Mouse (Mus musculus) heart, postnatal 0 days (tissue): ENCODE results near the gene Rbm17. TPM values are rescaled to one million over a fixed set of nuclear protein-coding genes. Genes with fewer than 3 reads are reported as not detected.

Experiments used
- ATAC-seq: fragments of 200-750 bp; cut with Nextera tagmentation; 2 replicates; pipeline ENCODE4 v1.8.0; 2017; ENCODE audit warnings: low read depth, moderate number of reproducible peaks, moderate library complexity; ENCODE audit not compliant: insufficient read depth
- DNase-seq: peaks from one replicate; pipeline ENCODE4 v3.0.0-alpha.2; 2016; ENCODE audit warnings: low spot score
- H3K27ac ChIP-seq: fragments of 300-500 bp; sonication (generic); 2 replicates; pipeline ENCODE4 v1.5.1; 2014; ENCODE audit warnings: low read depth, mild to moderate bottlenecking
- H3K27me3 ChIP-seq: fragments of 300-500 bp; sonication (generic); 2 replicates; pipeline ENCODE4 v1.6.1; 2014; ENCODE audit warnings: low read length, mixed read lengths; ENCODE audit not compliant: control insufficient read depth, insufficient read depth
- H3K36me3 ChIP-seq: fragments of 300-500 bp; sonication (generic); replicated peaks from 2 replicates; pipeline ENCODE4 v1.6.1; 2014; ENCODE audit warnings: low read length, mixed read lengths; ENCODE audit not compliant: control insufficient read depth, insufficient read depth
- H3K4me1 ChIP-seq: fragments of 300-500 bp; sonication (generic); 2 replicates; pipeline ENCODE4 v1.6.1; 2014; ENCODE audit warnings: antibody characterized with exemption; ENCODE audit not compliant: control insufficient read depth, insufficient read depth
- H3K4me2 ChIP-seq: fragments of 300-500 bp; sonication (generic); 2 replicates; pipeline ENCODE4 v1.6.1; 2014; ENCODE audit warnings: low read depth, mild to moderate bottlenecking, low read length, moderate library complexity
- H3K4me3 ChIP-seq: fragments of 300-500 bp; sonication (generic); 2 replicates; pipeline ENCODE4 v1.5.1; 2014; ENCODE audit warnings: low read depth, low read length
- H3K9ac ChIP-seq: fragments of 300-500 bp; sonication (generic); replicated peaks from 2 replicates; pipeline ENCODE4 v1.6.1; 2014; ENCODE audit warnings: low read depth, low read length, mixed read lengths
- H3K9me3 ChIP-seq: fragments of 300-500 bp; sonication (generic); replicated peaks from 2 replicates; pipeline ENCODE4 v1.6.1; 2016; ENCODE audit warnings: low read length; ENCODE audit not compliant: control insufficient read depth
- CTCF ChIP-seq: IDR thresholded peaks from 2 replicates; pipeline ENCODE4 v1.5.1; 2016; ENCODE audit warnings: antibody characterized with exemption, control low read depth, low read depth
- EP300 ChIP-seq: IDR thresholded peaks from 2 replicates; pipeline ENCODE4 v1.6.1; 2016; ENCODE audit warnings: antibody characterized with exemption, low read depth
- WGBS: fragments of 180-500 bp; shearing (Covaris S2); extraction: QIAGEN DNeasy Blood & Tissue Kit; methylation state at CpG from one replicate; pipeline ENCODE4 v1.1.7; 2014; 5-methylcytosine and 5-hydroxymethylcytosine counted together
- polyA plus RNA-seq: library from polyadenylated mRNA; unstranded; fragments of >200 nt; fragmentation: Nextera tagmentation; extraction: Ambion mirVana; gene quantifications from 2 replicates; pipeline ENCODE4 v1.2.1, GENCODE M21; 2015
- total RNA-seq: library from RNA; depleted of rRNA; stranded (reverse); fragments of >200 nt; gene quantifications from 2 replicates; pipeline ENCODE4 v1.2.3, GENCODE M21; 2014; ENCODE audit warnings: low replicate concordance

The Rbm17 gene
- total and polyA plus RNA-seq, 2 experiments from 2014 or later: 42.7 to 61.0 TPM

GRCm38 (mm10) chr2:11557244-11557643 lies 46.7 kb downstream of the Rbm17 start:
- no peak for DNase-seq
- 61% methylated on average over 3 of the region's 3 CpGs for WGBS
- no peaks in the 10 kb centered on the region for H3K36me3 ChIP-seq
- no peak overlapping the region for H3K4me2 ChIP-seq
- TF ChIP-seq CTCF (no peak), EP300 (no peak)
- H3K4me3 ChIP-seq: no peak overlapping the region
- H3K9ac ChIP-seq: no peak overlapping the region
- no peaks in the 10 kb centered on the region for H3K9me3 ChIP-seq
- no peak for ATAC-seq
- peaks cover 10% of the 10 kb centered on the region; the same call in 1 of the 2 replicates for H3K4me1 ChIP-seq
- no peaks in the 10 kb centered on the region for H3K27me3 ChIP-seq
- H3K27ac ChIP-seq: no peak overlapping the region

DNA sequence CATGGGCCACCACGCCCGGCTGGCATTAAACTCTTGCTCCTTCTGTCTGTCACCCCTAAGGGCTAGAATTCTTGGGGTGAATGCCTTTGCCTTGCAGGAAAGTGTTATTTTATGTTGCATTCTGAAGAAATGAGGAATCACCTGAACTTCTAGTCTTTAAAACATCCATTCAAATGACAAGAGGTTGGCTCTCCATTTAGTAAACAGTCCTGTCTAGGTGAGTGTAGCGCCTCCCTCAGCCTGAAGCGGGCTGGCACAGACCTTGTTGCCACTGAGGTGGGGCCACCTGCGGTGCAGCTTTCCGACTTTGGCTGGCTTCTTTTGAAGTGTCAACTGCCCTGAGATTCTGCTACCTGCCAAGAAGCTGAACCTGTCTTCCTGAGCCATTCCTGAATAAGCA lies 48.6 kb downstream of the Rbm17 start:
- Histone ChIP-seq H3K9me3 (no peaks in the 10 kb centered on the region), H3K4me1 (peaks cover 13% of the 10 kb centered on the region; the same call in 1 of the 2 replicates), H3K27me3 (no peaks in the 10 kb centered on the region), H3K36me3 (no peaks in the 10 kb centered on the region), H3K4me3 (no peak overlapping the region), H3K27ac (no peak overlapping the region), H3K9ac (no peak overlapping the region), H3K4me2 (no peak overlapping the region)
- DNase-seq: no peak
- ATAC-seq: no peak
- TF ChIP-seq CTCF (no peak), EP300 (no peak)
- 62% methylated on average over 6 of the region's 6 CpGs for WGBS

- TF ChIP-seq CTCF (no peak), EP300 (no peak)
- WGBS: 2% methylated on average over 67 of the region's 67 CpGs
- peak; percentile 71 for DNase-seq
- H3K36me3 ChIP-seq: no peaks in the 10 kb centered on the region
- no peaks in the 10 kb centered on the region for H3K9me3 ChIP-seq
- peak within 1 kb of the TSS; percentile 60 for H3K9ac ChIP-seq
- peak within 1 kb of the TSS; percentile 98 for H3K4me2 ChIP-seq
- peak within 1 kb of the TSS; percentile 67 for H3K4me3 ChIP-seq
- H3K27ac ChIP-seq: peak within 1 kb of the TSS; percentile 63
- peak; percentile 90 for ATAC-seq
- no peaks in the 10 kb centered on the region for H3K27me3 ChIP-seq
- peaks cover 13% of the 10 kb centered on the region; the same call in 1 of the 2 replicates for H3K4me1 ChIP-seq
Measured at GRCm38 (mm10) chr2:11553471-11554400, 50.2 kb downstream of the Rbm17 start, which contains the start of gene Pfkfb3. Gene Pfkfb3 (minus strand): TSS chr2:11554077.

DNA sequence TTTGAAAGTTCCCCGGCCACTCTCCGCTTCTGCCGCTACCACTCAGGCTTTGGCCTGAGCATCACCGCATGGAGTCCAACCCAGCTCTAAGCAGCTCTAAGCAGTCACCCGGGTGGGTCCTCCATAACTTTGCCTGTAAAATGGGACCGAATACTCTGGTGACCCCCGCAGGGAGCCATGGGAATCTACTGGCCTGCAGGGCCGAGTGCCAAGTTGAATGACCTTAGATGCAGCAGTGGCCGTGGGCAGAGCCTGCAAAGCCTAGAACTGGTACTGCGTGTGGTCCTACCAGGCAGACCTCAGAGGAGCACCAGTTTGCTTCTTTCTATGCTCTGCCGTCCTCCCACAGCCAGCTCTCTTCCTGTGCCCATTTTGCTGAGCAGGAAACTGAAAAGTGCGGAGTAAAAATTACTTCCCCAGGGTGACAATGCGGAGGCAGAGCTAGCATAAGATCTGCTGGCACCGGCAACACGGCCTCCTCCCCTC lies 50.9 kb downstream of the Rbm17 start:
- ATAC-seq: peak; percentile 21
- H3K27ac ChIP-seq: no peak overlapping the region; the same call in 1 of the 2 replicates

DNA sequence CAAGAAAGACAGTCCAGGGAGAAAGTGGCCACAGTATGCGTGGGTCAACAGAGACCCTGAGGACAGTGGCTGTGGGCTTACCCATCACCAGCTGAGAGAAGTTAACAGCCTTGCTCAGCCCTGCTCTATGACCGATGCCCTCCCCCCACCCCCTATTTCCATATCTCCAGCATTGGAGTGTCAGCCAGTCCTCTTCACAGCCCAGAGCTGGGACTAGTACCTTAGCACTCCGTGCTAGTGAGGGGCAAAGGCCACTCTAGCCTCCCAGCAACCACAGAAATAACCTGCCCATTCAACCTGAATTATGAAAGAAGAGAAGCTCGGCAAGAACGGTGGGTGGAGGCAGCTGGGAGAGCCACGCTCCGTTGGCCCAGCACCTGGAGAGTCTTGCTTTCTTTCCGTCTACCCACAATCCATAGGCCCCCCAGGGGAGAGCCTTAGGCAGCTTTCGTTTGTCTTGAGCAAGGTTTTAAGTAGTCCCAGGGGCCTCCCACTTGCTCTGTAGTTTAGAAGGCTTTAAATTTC lies 51.6 kb downstream of the Rbm17 start:
- H3K9ac ChIP-seq: no peak overlapping the region; the same call in 1 of the 2 replicates
- no peak for ATAC-seq
- 34% methylated on average over 9 of the region's 9 CpGs for WGBS

More for the DNA sequence above, 50.9 kb downstream of the Rbm17 start:
- H3K9me3 ChIP-seq: no peaks in the 10 kb centered on the region
- no peaks in the 10 kb centered on the region for H3K36me3 ChIP-seq
- WGBS: 11% methylated on average over 15 of the region's 15 CpGs
- TF ChIP-seq CTCF (no peak), EP300 (no peak)
- H3K4me3 ChIP-seq: peak overlapping the region; percentile 67
- H3K27me3 ChIP-seq: no peaks in the 10 kb centered on the region
- DNase-seq: no peak
- H3K9ac ChIP-seq: peak overlapping the region; percentile 60
- peak overlapping the region; percentile 98 for H3K4me2 ChIP-seq
- peaks cover 13% of the 10 kb centered on the region; the same call in 1 of the 2 replicates for H3K4me1 ChIP-seq

More for the DNA sequence above, 51.6 kb downstream of the Rbm17 start:
- Histone ChIP-seq H3K36me3 (no peaks in the 10 kb centered on the region), H3K4me2 (peak overlapping the region; percentile 98), H3K9me3 (no peaks in the 10 kb centered on the region), H3K27me3 (no peaks in the 10 kb centered on the region), H3K27ac (no peak overlapping the region), H3K4me1 (peaks cover 13% of the 10 kb centered on the region; the same call in 1 of the 2 replicates), H3K4me3 (peak overlapping the region; percentile 67)
- DNase-seq: no peak
- no peak for TF ChIP-seq EP300
- no peak for TF ChIP-seq CTCF
